Mouse (Mus musculus): ENCODE measurements around the gene Gm7168. TPM values are rescaled to one million over a fixed set of nuclear protein-coding genes. Genes with fewer than 3 reads are reported as not detected.
"Not testable (repeated sequence)": the region's sequence is repeated elsewhere in the genome, so short reads cannot be mapped to it uniquely, and the experiment has no call there.

Gm7168 gene
- polyA plus RNA-seq (2015; fragmentation: Nextera tagmentation; extraction: Ambion mirVana), result not detected in 2 replicates

- H3K9ac ChIP-seq (ENCODE audit: low read length); DNase-seq (ENCODE audit: low spot score); H3K9me3 ChIP-seq (ENCODE audit: control insufficient read depth, low read length); H3K27ac ChIP-seq (replicated peaks); H3K4me2 ChIP-seq (replicated peaks; ENCODE audit: low read depth); H3K27me3 ChIP-seq (ENCODE audit: control insufficient read depth, insufficient read depth, low read length); H3K36me3 ChIP-seq (ENCODE audit: control insufficient read depth, insufficient read depth, low read length); H3K4me3 ChIP-seq (ENCODE audit: low read depth, low read length); ATAC-seq (ENCODE audit: low FRiP score, low TSS enrichment); H3K4me1 ChIP-seq (replicated peaks; ENCODE audit: control insufficient read depth, insufficient read depth): not testable (repeated sequence)
- WGBS, result 80% methylated on average over 1 of the region's 2 CpGs
Measured at GRCm38 (mm10) chr17:13948073-13948472, at the start of gene Gm7168. Gene Gm7168 (plus strand): TSS chr17:13948373.

- ATAC-seq (ENCODE audit: low FRiP score, low TSS enrichment), result peak; percentile 29; the same call in 1 of the 2 replicates
- H3K9ac ChIP-seq (ENCODE audit: low read length), result no peak overlapping the region
- no peak overlapping the region for H3K4me2 ChIP-seq (replicated peaks; ENCODE audit: low read depth)
- TF ChIP-seq EP300 (optimal IDR thresholded peaks at IDR 0.05), result no peak
- no peak for TF ChIP-seq CTCF (IDR thresholded peaks at IDR 0.05; ENCODE audit: low read depth)
- H3K27ac ChIP-seq (replicated peaks), result no peak overlapping the region
- no peaks in the 10 kb centered on the region for H3K4me1 ChIP-seq (replicated peaks; ENCODE audit: control insufficient read depth, insufficient read depth)
- peaks cover 13% of the 10 kb centered on the region; the same call in 1 of the 2 replicates for H3K36me3 ChIP-seq (ENCODE audit: control insufficient read depth, insufficient read depth, low read length)
- WGBS, result 85% methylated on average over 17 of the region's 17 CpGs
- DNase-seq (ENCODE audit: low spot score), result no peak
- no peaks in the 10 kb centered on the region for H3K9me3 ChIP-seq (ENCODE audit: control insufficient read depth, low read length)
- H3K27me3 ChIP-seq (ENCODE audit: control insufficient read depth, insufficient read depth, low read length), result no peaks in the 10 kb centered on the region
- no peak overlapping the region for H3K4me3 ChIP-seq (ENCODE audit: low read depth, low read length)
Measured at GRCm38 (mm10) chr17:13898838-13899237, 49.3 kb upstream of the Gm7168 start.

GRCm38 (mm10) chr17:13899241-13899640, 48.9 kb upstream of the Gm7168 start:
- Histone ChIP-seq H3K9me3 (ENCODE audit: control insufficient read depth, low read length) (no peaks in the 10 kb centered on the region), H3K4me3 (ENCODE audit: low read depth, low read length) (no peak overlapping the region), H3K27me3 (ENCODE audit: control insufficient read depth, insufficient read depth, low read length) (no peaks in the 10 kb centered on the region), H3K9ac (ENCODE audit: low read length) (no peak overlapping the region), H3K4me1 (replicated peaks; ENCODE audit: control insufficient read depth, insufficient read depth) (no peaks in the 10 kb centered on the region), H3K27ac (replicated peaks) (no peak overlapping the region), H3K4me2 (replicated peaks; ENCODE audit: low read depth) (no peak overlapping the region), H3K36me3 (ENCODE audit: control insufficient read depth, insufficient read depth, low read length) (peaks cover 13% of the 10 kb centered on the region; the same call in 1 of the 2 replicates)
- no peak; the same call in 1 of the 2 replicates for ATAC-seq (ENCODE audit: low FRiP score, low TSS enrichment)
- TF ChIP-seq EP300 (optimal IDR thresholded peaks at IDR 0.05), result no peak
- TF ChIP-seq CTCF (IDR thresholded peaks at IDR 0.05; ENCODE audit: low read depth), result no peak
- WGBS, result 84% methylated on average over 7 of the region's 7 CpGs
- DNase-seq (ENCODE audit: low spot score), result no peak

- no peak for DNase-seq (ENCODE audit: low spot score)
- Histone ChIP-seq H3K27me3 (ENCODE audit: control insufficient read depth, insufficient read depth, low read length) (no peaks in the 10 kb centered on the region), H3K4me3 (ENCODE audit: low read depth, low read length) (no peak overlapping the region), H3K27ac (replicated peaks) (no peak overlapping the region), H3K9me3 (ENCODE audit: control insufficient read depth, low read length) (no peaks in the 10 kb centered on the region), H3K36me3 (ENCODE audit: control insufficient read depth, insufficient read depth, low read length) (peaks cover 8% of the 10 kb centered on the region; the same call in 1 of the 2 replicates), H3K4me2 (replicated peaks; ENCODE audit: low read depth) (no peak overlapping the region), H3K4me1 (replicated peaks; ENCODE audit: control insufficient read depth, insufficient read depth) (no peaks in the 10 kb centered on the region), H3K9ac (ENCODE audit: low read length) (no peak overlapping the region)
- no peak for ATAC-seq (ENCODE audit: low FRiP score, low TSS enrichment)
- WGBS, result 91% methylated on average over 8 of the region's 8 CpGs
- TF ChIP-seq EP300 (optimal IDR thresholded peaks at IDR 0.05) (no peak), CTCF (IDR thresholded peaks at IDR 0.05; ENCODE audit: low read depth) (no peak)
Measured at GRCm38 (mm10) chr17:13903793-13904192, 44.4 kb upstream of the Gm7168 start.

GRCm38 (mm10) chr17:13907082-13907481, 41.1 kb upstream of the Gm7168 start:
- Histone ChIP-seq H3K4me3 (ENCODE audit: low read depth, low read length) (no peak overlapping the region), H3K9ac (ENCODE audit: low read length) (no peak overlapping the region), H3K9me3 (ENCODE audit: control insufficient read depth, low read length) (no peaks in the 10 kb centered on the region), H3K4me2 (replicated peaks; ENCODE audit: low read depth) (no peak overlapping the region), H3K27ac (replicated peaks) (no peak overlapping the region), H3K4me1 (replicated peaks; ENCODE audit: control insufficient read depth, insufficient read depth) (no peaks in the 10 kb centered on the region), H3K27me3 (ENCODE audit: control insufficient read depth, insufficient read depth, low read length) (no peaks in the 10 kb centered on the region), H3K36me3 (ENCODE audit: control insufficient read depth, insufficient read depth, low read length) (no peaks in the 10 kb centered on the region)
- 79% methylated on average over 5 of the region's 5 CpGs for WGBS
- DNase-seq (ENCODE audit: low spot score) (no peak), ATAC-seq (ENCODE audit: low FRiP score, low TSS enrichment) (no peak)
- TF ChIP-seq CTCF (IDR thresholded peaks at IDR 0.05; ENCODE audit: low read depth), result no peak
- TF ChIP-seq EP300 (optimal IDR thresholded peaks at IDR 0.05), result no peak

- WGBS, result 94% methylated on average over 1 of the region's 1 CpGs
- no peak overlapping the region for H3K4me2 ChIP-seq (replicated peaks; ENCODE audit: low read depth)
- H3K4me1 ChIP-seq (replicated peaks; ENCODE audit: control insufficient read depth, insufficient read depth), result no peaks in the 10 kb centered on the region
- H3K9me3 ChIP-seq (ENCODE audit: control insufficient read depth, low read length), result no peaks in the 10 kb centered on the region
- H3K36me3 ChIP-seq (ENCODE audit: control insufficient read depth, insufficient read depth, low read length), result no peaks in the 10 kb centered on the region
- no peak overlapping the region for H3K9ac ChIP-seq (ENCODE audit: low read length)
- H3K4me3 ChIP-seq (ENCODE audit: low read depth, low read length), result no peak overlapping the region
- no peak overlapping the region for H3K27ac ChIP-seq (replicated peaks)
- DNase-seq (ENCODE audit: low spot score) (no peak), ATAC-seq (ENCODE audit: low FRiP score, low TSS enrichment) (no peak)
- no peak for TF ChIP-seq CTCF (IDR thresholded peaks at IDR 0.05; ENCODE audit: low read depth)
- TF ChIP-seq EP300 (optimal IDR thresholded peaks at IDR 0.05), result no peak
- no peaks in the 10 kb centered on the region for H3K27me3 ChIP-seq (ENCODE audit: control insufficient read depth, insufficient read depth, low read length)
Measured at GRCm38 (mm10) chr17:13907681-13908080, 40.5 kb upstream of the Gm7168 start.

Measured in stomach, postnatal 0 days (tissue).